Mouse (Mus musculus) layer of hippocampus, adult 8-10 months (tissue): ENCODE data around the gene Phlpp1. TPM values are rescaled to one million over a fixed set of nuclear protein-coding genes. Genes with fewer than 3 reads are reported as not detected.

ENCODE experiments used
- DNase-seq, 2 experiments: peaks; one replicate each; pipeline ENCODE4 v3.0.0; 2022; ENCODE audit warnings: low spot score in 2 of 2
- total RNA-seq, 4 experiments: library from RNA; stranded (reverse); gene quantifications; 2 replicates each; pipeline ENCODE4 v1.2.4; 2022

Phlpp1 gene
- total RNA-seq, 4 experiments from 2014 or later = 83.4 to 88.2 (median 87.7) TPM

DNA sequence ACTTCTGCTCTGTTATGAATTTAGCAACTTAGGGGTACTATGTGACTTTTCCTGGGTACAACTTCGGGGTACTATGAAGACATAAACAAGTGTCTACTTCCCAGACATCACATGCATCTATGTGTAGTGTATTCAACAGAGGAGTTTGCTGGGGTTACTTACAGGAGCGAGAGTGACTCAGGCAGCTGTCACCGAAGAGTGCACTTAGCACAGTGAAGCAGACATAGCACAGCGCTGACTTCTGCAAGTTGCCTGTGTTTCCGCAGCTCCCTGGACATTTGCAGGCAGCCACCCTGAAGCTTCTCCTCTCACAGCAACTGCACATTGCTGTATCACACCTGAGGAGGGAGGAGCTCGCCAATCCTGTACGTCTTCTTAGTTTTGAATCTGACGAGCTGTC lies 8.2 kb upstream of the Phlpp1 start:
- no peak for DNase-seq

DNA sequence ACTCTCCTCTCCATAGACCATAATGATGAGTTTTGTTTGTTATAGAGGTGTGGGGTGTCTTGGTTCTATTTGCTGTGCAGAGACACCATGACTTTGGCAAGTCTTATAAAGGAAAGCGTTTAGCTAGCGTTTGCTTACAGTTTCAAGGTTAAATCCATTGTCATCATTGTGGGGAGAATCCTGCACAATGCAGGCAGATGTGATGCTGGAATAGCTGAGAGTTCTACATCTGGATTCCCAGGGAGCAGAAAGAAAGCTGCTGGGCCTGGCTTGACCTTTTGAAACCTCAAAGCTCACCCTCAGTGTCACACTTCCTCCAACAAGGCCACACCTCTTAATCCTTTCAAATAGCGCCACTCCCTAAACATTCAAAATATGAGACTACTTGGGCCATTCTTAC lies 7.4 kb upstream of the Phlpp1 start:
- no peak for DNase-seq

DNA sequence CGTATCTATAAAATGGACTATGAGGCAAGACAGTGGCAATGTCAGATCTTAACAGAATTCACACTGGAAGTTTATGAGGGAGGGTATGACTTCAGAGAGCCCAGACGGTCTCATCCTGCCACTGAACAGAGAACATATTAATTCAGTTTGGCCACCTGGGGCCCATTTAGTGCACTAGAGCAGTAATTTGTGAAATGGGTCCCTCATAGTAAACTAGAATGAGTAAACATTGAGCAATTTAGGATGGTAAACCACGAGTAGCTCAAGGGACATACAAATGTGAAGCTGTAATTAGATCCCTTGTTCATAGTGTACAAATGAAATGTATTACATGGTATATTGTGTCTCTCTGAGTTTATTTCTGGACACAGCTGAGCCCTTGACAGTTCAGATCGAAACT lies 3.6 kb upstream of the Phlpp1 start:
- no peak for DNase-seq

DNA sequence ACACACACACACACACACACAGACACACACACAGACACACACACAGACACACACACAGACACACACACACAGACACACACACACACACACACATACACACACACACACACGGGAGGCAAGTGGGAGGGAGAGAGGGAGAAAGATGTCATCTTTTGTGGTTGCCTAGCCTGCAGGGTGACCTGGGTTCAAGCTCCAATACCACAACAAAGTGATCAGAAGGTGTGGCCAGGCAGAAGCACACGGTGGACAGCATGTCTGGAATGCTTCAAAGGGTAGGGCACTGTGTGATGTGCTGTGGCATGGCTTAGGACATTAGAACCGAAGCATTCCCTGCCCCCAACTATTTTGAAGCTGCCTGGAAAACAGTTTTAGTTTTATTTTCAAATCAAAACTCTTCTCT lies 2.8 kb upstream of the Phlpp1 start:
- DNase-seq = no peak

DNA sequence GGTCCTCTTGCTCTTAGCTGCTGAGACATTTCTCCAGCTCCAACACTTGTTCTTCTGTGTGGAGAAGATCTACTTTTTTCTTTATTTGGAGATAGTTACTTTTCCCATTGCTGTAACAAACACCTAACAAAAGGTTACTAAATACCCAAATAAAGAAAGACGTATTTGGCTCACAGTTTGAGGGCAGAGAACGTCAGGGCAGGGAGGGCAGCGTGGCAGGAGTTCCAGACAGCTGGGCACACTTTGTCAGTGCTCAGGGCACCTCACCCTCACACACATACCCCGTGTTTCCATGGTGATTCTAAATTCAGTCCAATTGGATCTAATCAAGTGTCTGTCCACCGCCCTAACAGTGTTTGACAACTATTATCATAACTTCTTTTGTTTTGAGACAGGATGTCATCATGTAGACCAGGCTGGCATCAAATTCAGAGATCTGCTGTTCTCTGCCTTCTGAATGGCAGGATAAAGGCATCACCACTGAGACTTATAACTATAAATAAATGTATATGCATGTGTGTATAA lies 1.7 kb upstream of the Phlpp1 start:
- DNase-seq = no peak

DNA sequence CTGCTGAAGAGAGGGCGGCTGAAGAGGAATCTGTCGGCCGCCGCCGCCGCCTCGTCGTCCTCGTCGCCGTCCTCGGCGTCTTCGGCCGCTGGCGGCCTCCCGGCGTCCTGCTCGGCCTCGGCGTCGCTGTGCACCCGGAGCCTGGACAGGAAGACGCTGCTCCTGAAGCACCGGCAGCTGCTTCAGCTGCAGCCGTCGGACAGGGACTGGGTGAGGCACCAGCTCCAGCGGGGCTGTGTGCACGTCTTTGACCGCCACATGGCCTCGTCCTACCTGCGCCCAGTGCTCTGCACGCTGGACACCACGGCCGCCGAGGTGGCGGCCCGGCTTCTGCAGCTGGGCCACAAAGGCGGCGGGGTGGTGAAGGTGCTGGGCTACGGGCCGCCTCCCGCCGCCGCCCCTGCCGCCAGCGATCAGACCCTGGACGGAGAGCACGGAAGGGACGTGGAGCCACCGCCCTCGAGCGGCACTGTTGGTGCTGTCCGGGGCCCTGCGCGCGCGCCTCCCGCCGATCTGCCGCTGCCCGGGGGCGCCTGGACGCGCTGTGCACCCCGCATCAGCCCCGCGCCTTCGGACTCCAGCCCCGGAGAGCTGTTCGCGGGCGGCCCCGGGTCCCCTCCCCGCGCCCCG lies 864 bp downstream of the Phlpp1 start:
- peak in 1 of 2 experiments; percentile 38 for DNase-seq

DNA sequence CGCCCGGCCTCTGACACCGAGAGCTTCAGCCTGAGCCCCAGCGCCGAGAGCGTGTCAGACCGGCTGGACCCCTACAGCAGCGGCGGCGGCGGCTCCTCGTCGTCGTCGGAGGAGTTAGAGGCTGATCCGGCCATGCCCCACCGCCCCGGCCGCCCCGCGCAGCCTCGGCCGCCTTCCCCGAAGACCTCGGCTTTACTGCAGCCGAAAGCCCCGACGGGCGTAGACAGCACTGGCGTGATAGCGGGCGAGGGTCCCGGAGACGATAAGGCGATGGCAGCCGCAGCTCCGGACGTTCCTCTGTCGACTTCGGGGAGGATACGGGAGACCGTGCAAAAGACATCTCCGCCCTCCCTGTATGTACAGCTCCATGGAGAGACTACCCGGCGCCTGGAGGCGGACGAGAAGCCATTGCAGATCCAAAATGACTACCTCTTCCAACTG lies 1.4 kb downstream of the Phlpp1 start:
- peak in 1 of 2 experiments; percentile 28 for DNase-seq

DNA sequence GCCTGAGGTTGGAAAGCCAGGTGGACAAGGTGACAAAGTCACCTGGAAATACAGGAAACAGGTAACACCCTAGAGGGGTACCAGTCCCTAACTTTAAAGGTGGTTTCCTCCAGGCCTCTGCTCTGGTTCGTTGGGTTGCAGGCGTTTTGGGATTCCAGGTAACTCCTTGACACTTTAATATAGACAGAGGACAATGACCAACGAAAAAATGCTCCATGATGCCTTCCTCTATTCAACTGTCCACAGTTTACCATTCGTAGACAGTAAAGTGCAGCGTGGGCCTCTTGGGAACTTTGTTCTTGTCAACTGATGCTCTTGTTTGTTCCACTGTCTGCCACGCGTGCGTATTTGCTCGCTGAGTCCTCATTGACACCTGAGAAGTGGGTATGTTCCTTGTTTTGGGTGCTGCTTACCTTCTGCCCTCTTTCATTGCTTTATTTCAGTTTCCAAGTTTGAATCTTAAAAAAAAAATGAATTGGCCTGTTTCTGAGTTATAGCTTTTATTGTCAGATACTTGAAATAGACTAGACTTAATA lies 2.1 kb downstream of the Phlpp1 start:
- DNase-seq = no peak

DNA sequence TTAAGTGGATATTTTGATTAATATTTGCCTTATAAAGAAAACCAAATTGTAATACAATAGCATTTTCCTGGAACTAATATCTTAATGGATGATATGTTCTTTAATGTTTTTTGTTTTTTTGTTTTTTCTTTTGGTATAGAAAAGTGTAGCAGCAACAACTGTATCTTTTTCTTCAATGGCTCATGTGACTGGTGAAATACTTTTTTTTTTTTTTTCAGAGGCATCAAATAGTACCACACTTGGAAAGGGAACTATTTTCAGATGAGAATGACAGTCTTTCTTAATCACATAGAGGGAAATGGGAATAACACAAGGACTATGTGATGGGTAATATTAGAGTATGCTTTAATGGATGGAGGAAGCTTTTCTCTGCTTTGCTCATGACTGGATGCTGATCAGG lies 3.0 kb downstream of the Phlpp1 start:
- DNase-seq = no peak

DNA sequence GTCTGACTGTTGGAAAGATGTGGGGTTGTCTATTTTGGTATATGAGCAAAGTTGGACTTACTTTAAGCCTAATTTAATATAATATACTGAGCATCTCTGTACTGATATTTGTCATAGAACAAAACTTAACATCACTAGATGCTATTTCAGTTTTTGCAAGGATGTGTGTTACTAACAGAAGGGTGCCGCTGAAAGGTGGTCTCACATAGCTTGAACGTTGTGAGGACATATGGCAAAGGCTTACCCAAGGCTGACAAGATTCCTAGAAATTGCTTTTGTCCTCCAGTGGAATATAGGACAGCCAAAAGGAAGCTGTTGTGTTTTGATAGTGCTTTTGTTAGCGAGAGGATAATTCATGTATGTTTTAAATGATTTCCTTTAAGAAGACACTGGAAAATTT lies 3.8 kb downstream of the Phlpp1 start:
- DNase-seq = no peak

DNA sequence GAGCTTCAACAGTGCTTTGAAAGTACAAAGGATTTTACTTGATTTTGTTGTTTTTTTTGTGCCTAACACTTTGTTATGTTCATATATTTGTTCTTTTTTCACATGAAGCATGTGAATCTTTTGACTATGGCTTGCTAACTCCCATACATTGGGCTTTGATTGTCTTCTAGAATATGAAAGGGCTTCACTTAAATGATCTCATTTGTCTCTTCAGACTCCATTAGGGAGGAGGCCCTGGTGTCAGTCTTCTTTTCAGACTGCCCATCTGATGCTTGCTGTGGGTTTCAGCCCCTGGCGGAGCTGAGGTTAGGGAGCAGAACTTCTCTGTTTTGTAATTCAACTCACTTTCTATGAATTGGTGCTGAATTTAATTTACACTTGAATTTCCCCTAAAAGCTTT lies 5.2 kb downstream of the Phlpp1 start:
- DNase-seq = no peak

DNA sequence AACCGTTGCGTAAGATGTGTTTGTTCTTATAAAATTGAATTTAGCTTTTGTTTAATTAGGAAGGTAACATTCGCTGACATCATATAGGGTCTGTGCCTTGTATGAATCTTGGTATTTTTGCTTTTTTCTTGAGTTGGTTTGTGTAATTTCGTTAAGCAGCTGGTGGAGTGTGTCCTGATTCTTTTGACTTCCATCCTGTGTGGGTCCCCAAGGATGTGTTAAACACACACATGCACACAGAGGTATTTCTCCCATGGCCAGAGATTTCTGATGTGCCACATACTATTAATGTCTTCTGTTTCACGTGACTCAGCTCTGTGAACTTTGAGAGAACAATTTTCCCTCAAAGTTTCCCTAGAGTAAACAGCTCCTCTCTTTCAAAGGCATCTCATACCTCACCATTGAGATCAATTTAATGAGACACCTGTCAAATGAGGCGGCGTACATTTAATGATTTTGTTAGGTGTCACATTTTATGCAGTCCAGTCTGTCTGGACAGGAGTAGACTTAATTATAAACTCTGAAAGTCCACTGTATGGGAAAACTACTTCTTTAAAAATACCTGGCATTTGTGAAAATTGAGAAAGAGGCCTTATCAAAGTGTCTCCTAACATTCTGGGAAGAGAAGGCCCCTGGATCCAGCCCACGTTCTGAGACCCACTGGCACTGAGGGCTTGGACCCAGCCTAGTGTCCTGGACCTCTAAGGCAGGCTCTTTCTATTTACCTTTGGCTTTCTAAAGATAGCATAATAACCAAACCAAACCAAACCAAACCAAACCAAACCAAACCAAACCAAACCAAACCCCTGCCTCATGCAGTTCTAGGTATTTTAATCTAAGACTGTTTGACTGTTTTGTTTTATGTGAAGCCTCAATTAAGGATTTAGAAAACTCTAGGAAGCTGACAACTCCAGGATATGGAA lies 6.6 kb downstream of the Phlpp1 start:
- no peak for DNase-seq

DNA sequence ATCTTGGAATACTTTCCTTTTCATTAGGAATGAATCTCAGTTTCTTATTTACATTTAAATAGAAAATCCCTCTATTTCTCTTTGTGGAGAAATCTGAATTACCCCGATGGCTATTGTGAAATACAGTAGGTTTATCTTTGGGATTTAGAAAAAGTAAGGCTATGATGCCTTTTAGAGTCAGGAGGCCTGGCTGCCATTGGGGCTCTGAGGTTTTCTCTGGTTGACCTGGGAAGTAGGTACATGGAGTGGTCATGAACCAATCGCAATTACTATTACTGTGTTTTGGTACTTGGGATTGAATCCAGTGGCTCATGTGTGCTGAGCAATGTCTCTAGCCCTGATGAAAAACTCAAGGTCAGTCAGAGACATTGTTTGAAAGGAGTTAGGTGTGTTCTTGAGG lies 12.1 kb downstream of the Phlpp1 start:
- DNase-seq = no peak

DNA sequence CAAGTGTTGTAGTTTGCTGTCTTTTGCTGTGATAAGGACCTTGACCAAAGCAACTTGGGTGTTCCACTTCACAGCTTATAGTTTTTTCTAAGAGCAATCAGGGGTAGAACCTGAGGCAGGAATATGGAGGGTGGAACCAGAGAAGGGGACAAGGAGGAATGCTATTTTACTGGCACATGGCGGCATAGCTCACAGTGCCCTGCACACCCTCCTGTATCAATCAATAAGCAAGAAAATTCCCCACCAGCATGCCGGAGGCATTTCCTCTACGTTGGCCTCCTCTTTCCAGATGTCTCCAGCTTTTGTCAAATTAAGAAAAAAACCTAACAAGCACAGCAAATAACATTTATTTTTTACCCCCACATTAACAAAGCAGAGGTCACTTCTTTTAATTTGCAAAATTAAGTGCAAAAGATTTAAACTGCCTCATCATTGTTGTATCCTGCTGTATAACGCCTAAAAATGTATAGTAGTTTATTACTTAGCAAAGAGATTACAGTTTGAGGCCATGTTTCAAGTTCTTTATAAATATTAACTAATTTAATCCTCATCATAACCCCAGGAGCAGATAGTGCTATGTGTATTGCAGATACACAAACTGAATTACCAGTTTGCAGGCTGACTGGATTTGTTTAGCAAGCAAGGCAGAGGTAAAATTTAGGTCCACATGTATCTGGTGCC lies 13.4 kb downstream of the Phlpp1 start:
- DNase-seq = no peak

DNA sequence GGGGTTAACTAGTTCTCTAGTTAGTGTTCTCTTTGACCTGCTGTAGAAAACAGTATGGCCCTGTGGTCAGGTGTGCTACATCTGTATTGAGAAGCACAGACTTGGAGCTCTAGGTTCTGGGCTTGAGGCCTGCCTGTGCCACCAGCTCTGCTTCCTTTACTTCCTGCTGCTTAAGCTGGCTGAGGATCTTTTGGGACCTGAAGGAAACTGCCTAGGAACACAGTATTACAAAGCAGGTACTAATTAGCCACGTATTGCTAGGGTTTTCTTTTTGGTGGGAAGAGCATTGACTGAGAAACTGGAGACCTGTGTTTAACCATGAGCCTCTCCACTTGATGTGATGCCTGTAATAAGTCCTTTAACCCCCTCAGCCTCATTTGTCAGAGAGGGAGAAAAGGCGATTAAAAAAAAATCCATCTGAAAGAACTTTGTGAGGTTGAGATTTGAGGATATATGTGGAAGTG lies 13.9 kb downstream of the Phlpp1 start:
- DNase-seq = no peak

DNA sequence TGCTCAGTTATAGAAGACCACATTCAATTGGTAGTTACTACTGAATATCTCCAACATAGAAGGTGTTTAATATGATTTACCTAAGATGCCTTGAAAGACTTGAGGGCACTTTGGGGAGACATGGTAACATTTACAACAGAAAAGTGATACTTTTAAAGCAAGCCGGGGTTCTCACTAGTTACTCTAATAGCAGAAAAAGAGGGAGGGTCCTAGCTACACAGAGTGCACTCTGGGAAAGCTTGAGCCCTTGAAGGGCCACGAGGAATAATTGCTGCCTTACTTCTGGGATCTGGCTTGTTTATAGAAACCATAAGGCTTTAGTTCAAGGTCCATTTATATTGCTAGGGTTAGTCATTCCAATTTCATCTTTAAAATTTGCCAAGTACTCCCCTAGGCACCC lies 14.5 kb downstream of the Phlpp1 start:
- no peak for DNase-seq

DNA sequence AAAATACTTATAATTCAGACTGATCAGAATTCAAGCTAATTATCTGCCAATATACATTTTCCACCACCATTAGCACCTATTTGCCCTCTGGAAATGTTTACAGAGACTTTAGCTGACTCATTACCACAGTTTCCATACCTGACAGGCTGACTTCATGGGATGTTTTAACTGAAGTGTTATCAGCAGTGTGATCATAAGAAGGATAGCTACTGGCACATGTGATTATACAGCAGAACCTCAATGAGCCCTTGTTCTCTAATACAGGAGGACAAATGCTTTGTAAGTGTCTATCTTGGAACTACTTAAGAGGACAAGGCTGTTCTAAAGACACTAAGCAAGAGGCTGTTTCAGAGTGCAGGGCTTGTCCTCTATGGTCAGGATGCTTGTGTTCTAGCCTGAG lies 15.9 kb downstream of the Phlpp1 start:
- no peak for DNase-seq

DNA sequence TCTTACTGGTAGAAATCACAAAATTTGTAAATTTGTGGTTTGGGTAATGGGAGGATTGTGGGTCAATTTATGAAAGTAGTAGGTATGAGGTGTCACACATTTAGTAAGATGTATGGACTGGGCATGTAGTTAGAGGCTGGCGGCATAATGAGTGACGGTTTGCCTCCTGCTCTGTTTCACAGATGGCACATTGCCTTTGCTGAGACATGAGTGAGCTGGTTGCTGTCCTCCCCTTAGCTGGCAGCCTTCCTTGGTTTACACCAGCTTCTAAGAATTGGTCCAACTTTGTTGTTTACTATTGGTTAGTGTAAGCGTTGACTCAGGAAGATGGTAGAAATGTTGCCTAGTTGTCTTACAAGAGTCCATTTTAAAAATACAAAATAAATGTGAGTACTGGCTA lies 17.2 kb downstream of the Phlpp1 start:
- no peak for DNase-seq

DNA sequence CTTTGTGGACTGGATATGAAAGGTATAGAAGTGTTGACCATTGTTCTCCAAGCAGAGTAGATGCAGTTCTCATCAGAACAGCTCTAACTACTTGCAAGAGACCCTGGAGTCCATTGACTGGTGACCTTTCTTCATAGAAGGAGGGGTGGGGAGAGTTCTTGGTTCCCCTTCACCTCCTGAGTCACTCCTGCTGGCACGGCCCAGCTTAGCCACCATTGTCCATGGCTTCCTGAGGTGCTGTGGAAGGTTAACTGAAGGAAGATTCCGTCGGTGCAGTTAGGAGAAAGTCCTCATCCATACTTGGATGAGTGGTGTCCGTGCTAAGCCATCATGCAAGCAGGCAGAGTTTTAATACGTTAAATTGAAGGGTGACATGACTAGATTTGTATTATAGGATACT lies 17.8 kb downstream of the Phlpp1 start:
- no peak for DNase-seq

DNA sequence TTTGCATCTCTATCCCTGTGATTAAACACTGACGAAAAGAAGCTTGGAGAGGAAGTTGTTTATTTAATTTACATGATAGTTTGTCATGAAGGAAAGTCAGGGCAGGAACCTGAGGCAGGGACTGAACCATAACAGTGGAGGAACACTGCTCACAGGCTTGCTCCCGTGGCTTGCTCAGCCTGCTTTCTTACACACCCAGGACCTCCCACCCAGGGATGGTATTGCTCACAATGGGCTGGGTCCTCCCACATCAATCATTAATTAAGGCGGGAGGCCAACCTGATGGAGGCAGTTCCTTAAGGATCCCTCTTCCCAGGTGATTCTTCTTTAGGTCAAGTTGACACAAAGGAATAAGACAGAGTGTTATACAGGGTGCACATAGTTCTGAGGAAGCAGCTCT lies 19.1 kb downstream of the Phlpp1 start:
- DNase-seq = no peak

DNA sequence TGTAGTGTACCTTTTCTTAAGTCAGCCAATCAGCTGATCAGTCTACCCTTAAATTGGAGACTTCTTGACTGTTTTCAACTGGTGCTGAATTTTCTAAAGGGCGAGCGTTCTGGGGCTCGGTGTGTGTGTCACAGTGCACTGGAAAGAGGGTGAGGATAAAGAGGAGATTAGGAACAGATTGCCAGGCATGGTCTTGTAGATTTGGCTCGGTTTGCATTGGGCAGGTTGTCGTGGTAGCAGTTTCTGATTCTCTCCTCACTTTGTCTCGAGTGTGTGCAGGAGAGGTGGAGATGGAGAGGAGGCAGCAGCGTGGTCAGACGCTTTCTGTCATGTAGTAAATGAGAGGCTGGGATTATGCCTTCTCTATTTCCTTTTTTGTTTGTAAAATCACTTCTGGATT lies 20.3 kb downstream of the Phlpp1 start:
- DNase-seq = no peak
